Mouse (Mus musculus) cerebellum, postnatal 10 days (tissue): Measurements from ENCODE around the gene Srl.

ENCODE experiments used
- DNase-seq, 2 experiments: peaks; one replicate each; pipeline ENCODE4 v3.0.0; 2021; ENCODE audit warnings: mixed read lengths in 2 of 2

The Srl gene

DNA sequence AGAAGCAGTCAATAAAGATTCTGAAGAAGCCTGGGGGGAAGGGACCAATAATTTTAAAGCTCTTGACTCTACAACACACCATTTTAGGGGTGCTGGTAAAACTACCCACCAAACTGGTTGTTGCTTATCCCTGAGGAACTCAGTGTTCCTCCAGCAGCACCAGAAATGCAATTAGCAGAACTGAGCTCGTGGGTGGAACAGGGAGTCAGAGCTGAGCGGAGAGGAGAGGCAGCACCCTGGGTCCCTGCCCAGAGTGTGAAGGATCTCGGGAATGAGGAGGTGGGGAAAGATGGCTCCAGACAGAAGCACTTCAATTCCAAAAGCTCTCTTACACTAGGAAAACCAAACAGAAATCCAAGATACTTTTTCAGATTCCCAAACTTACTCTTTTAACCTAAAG, 68.9 kb downstream of the Srl start:
- DNase-seq: no peak

DNA sequence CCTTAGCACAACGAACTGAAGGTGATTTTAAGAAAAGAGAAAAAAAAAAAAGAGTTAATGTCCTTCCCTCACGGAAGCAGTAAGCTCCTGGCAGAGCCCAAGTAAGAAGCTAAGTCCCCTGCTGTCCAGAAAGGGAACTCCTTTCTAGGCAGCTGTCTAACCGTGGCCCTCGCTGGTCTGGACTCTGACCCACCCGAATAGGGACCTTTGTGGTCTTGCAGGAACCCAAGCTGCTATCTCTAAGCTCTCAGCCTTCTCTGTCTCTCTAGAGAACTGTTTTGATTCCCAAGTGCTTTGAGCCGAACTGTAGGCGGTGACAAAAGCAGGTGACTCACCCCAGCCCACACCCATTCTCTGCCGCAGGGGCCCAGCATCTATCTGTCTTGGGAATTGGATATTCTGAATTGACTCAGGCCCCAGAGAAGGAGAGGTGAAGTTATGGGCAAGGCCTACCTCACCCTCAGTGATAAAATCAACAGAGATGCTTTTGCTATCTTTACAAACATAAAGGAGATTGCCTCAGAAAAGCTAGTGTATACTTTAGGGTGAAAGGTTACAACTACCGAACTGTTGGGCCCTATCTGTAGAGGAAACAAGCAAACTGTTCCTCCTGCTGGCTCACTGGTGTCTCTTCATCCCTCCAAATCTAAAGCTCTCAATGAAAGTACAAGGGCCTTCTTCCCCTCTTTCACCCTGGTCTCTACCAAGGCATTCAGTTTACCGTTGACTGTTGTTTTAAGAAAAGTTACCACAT, 71.8 kb downstream of the Srl start:
- no peak for DNase-seq

DNA sequence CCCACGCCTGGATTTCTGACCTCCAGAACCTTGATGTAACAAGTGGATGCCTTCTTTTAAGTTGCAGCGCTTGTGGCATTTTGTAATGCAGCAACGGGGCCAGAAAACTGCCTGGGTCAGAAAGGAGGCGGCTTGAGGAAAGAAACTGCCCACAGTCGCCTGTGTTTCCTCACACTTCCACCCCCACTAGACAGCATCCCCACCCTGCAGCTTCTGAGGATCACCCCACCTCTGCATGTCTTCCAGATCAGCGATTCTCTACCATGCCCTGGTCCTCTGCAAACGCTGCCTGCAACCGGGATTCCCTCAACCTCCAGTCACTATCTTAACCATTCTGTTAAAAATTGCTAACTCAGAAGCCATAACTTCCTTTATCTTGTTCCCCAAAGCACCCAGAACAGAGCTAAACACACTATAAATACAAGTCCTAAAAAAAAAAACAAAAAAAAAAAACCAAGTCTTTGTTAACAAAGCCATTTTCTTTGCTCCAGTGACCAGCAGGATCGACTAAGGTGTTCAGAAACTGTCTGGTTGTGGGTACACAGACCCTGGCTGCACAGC, 77.0 kb downstream of the Srl start:
- DNase-seq: no peak

DNA sequence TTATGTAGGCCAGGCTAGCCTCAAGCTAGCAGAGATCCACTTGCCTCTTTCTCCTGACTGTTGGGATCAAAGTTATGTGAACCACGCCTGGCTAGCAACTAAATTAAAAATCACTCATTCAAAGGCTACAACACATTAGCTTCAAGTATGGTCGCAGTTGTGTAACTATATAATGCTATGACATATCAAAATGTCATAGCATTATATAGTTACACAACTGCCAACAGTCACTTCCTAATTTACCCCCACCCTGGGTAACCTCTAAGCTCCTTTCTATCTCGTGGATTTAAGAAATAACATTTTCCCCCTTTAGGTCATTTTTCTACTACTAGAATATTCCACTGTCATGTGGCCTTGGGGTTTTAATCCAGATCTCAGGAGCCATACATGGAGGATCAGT, 83.7 kb downstream of the Srl start:
- no peak for DNase-seq

DNA sequence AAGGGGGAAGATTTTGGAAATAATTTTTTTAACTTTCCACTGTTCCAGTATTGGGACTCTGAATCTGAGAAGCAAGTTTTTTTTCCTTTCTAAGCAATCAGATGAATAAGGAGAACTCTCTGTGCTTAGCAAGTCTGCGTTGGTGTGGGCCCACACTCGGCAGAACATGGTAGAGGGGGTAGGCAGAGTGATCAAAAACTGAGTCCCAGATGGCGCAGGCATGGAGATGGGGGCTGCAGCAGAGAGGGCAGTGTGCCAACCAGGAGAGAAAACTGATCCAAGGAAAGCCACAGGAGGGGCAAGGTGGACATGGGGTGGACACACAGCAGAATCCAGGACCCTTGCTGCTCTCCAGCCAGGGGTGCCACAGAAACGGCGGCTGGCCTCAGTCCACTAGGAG, 85.2 kb downstream of the Srl start:
- DNase-seq: peak; percentile 51 to 59

DNA sequence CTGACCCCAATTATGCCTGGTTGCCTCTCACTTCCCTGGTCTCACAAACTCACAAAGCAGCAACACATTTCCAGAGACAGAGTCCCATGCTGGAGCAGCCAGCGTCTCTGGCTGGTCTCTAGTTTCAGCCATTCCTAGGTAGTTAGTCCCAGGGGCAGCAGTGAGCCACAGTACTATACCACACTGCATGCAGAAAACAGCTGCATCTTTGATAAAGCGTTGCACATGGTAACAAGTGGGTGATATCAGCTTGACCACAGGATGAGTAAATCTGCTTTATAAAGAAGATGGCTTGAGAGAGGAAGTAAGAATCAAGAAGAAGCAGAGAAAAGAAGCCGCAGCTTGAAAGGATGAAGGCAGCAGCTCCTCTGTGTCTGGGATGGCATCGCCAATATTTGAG, 85.9 kb downstream of the Srl start:
- no peak for DNase-seq

DNA sequence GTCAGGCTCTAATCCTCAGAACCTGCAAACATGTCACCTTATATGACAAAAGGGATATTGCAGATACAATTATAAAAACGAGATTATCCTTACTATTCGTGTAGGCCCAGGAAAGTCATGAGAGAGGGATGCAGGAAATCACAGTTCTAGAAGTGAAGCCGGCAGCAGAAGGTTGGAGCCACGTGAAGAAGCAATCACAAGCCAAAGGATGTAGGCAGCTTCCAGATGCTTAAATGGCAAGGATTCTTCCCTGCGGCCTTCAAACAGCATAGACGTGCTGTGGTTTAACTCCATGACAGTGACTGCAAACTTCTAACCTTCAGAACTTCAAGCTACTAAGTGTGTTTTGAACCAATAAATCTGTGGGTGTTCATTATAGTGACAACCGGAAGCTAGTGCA, 87.1 kb downstream of the Srl start:
- DNase-seq: no peak

DNA sequence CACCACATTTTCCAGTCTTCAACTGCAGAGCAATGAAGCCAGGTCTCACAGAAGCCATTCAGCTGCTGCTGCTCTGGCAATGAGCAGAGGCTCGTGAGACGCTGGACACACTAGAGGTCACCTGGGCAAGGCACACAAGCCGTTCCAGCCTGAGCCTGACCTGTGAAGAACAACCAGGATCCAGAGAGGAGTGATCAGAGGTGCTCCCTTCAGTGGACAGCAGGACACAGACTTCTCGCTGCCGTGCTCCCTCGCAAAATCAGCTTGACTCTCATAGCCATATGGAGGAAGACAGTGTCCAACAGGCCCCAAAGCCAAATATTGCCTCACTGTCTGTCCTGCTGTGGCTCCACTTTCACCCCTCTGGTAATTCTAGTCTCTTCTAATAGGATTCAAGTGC, 92.2 kb downstream of the Srl start:
- DNase-seq: peak; percentile 14 to 16

DNA sequence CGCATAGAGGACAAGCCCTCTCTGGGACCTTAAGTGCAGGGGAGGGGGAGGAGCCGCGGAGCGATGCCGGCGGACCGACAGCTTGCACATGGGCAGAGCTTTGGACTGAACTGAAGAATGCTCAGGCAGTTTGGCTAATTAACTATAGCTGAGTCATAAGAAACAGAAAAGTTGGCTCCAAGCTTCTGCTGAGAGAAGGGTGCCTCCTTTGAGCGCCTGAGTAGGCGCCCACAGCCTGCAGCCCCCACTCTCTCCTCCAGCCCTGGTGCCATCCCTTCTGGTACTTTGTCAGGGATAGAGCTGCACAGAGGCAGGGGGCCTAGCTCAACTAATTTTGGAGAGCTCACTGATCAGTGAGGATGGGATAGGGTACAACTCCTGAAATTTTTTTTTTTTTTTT, 93.4 kb downstream of the Srl start:
- DNase-seq: peak; percentile 17 to 34

DNA sequence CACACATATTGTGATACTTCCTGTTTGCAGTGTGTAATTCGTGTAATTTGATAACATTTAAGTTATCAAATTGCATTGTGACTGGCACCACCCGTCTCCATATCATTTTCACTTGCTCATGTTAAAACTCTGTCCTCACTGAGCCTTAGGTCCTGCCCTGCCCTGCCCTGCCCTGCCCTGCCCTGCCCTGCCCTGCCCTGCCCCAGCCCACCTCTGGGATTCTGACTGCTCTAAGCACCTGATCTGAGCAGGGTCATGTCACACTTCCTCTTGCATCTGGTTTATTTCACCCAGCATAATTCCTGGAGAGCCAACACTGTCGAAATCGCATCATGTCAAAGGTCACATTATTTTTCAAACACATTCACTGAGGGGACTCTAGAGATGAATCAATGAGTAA, 95.2 kb downstream of the Srl start:
- DNase-seq: no peak

DNA sequence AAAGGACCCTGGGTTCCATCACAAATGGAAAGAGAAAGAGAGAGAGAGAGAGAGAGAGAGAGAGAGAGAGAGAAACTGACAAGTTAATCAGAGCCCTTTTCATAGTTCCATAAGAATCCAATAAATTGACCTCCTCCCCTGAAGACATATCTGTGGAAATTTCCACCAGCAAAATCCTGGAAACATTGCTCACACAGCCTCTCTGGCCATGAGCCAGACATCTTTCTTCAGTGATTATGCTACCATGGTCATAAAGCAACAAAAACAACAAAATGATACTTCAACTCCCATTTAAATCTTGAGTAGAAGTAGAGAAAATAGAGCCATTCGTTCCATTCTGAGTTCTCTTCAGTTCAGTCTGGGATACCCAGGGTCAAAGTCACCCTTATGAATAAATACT, 97.2 kb downstream of the Srl start:
- DNase-seq: no peak

DNA sequence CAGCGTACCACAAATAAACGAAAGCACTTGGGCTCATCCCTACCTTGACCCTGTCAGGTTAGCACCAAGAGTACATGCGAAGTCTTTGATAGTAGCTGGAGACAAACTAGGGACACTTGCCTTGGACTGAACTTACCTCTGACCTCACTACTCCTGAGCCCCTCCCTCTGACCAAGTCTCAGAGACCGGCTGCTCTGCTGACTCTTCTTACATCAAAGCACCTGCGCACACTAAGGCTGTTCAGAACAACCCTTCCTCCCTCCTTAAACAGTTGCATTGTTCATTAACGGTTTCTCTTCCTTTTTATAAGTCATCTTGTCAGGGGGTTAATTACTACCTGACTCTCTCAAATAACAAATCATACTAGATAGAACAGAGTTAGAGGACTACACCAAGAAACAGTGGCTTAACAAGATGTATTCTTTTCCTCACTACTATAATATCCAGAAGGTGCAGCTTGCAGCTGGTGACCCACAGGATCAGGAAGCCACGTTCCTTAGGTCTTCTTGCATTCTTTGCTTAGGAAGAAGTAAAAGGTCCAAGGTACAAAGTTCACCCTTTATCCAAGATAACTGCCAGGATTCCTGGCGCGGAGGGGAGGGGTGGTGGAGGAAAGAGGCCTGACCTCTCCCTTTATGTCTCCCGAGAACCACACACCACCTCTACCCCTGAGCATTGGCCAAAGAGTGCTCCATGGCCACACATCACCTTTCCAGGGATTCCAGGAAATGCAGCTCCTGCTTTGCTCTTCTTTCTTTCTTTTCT, 102.1 kb downstream of the Srl start:
- no peak for DNase-seq

DNA sequence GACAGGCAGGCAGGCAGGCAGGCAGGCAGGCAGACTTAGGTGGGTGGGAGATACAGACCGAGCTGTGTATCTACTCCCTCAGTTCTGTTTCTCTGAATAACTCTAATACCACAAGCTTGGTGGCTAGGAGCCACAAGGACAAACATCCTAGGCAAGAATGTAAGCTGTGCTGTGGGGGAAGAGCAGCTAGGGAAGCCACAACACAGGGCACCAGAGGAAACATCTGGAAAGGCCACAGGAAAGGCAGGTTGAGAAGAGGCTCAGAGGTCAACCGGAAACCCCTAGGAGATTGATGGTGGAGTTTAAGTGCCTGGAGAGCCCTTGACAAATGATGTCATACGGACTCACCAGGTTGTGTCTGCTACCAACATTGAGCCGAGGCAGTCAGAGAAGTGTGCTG, 104.9 kb downstream of the Srl start:
- DNase-seq: no peak

DNA sequence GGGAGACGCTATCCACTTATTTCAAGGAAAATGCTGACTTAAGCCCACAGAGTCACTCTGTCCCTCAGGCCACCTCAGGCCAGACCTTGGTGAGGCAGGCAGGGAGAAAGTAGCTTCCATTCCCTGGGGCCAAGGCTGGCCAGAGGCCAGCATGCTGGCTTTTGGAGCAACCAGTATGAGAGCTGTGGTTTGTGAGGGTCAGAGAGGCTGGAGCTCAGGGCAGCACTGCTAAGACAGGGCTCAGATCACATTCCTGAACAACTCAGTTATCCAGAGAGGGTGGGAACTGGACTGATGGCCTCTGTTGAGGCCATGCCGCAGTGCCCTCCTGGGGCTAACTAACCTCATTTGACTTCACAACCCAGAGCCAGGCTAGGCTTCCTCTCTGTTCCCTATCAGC, 106.2 kb downstream of the Srl start:
- peak in 1 of 2 experiments; percentile 28 for DNase-seq

DNA sequence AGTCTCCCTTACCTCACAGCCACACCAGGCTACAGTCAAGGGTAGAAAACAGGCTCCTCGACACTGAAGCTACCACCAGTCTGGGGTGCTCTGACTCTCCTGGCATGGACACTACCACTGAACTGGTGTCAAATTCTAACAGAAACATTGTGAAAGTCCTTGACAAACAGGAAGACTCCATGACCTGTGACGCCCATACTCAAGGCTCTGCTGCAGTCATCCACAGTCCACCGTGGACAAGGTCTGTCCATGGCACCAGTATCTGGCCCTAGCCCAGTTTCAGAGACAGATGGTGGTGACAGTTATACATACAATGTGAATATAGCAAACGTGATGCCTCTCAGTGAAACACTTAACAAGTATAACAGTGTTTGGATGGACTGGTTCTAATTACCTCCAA, 109.8 kb downstream of the Srl start:
- DNase-seq: no peak

DNA sequence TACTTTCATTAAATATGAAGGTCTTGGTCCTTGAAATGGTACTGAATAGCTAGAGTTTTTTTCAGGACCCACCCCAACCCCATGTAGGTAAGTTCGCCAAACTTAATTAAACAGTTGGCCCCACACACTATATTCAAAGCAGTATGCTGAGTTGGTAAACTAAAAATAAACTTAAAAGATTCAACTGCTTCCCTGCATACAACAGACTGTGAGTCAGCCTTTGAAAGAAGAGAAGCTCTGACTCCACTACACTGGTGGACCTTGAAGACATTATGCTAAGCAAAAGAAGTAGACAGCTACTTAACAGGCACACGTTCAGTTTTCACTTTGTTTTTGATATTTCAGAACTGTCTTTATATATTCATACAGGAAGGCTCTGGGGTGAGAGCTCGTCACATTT, 110.6 kb downstream of the Srl start:
- no peak for DNase-seq

DNA sequence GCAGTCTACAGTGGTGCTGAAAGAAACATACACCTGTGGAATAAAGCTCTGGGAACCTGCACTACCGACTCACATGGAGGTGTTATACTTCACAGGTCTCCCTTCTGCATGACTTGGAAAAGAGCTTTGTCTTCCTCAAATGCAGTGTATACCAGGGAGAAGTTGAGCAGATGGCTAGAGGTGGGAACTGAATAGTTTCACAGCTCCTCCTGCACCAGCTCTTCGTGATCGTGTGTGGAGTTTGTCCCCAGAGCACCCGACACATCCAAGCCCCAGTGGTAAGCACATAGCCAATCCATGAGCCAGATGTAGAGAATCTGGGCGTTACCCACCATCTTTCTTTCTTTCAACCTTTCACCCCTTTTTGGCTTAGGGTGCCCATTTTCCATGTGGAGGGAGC, 111.4 kb downstream of the Srl start:
- DNase-seq: no peak
